ENCODE assay signal across 7 mouse cellular contexts in the genomic region with DNA sequence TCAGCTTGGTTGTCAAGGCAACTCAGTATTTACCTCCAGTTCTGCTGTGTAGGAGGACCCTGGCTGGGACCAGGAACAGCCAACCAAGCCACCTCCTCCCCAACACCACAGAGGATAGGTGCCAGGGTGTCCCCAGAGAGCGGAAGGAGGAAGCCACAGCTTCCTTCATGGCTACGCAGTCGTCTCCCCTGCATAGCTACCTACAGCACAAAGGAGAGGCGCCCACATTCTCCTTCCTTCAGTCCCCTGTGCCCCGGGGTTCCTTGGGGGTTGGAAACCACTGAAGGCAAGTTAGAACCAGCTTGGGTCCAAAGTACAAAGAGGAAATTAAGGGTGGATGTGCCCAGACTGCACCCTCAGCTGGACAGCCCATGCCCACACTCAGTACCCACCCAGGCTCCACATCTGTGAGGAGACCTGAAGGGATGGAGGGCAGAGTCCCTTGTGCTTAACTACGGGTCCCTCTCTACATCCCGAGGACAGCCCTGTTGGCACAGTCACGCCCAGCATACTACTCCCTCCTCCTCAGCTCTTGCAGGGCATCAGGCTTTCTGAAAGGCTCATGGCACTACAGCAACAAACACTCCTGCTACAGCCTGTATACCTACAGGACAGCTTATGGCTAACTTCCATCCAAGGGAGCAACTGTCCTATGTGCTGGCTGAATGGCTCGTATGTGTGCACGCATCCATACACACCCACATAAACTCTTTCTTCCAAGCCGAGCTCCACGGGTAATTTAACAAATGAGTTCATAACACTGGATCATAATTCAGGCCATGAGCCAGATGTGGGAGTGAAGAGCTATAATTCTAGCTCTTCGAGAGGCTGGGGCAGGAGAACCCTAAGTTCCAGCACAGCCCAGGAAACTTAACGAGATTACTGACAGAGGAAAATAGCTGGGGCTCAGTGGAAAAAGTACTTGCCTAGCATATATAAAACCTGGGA. TPM values are rescaled to one million over a fixed set of nuclear protein-coding genes. Genes with fewer than 3 reads are reported as not detected.
DNase-seq lines count a peak whose midpoint lies in the region; ATAC-seq lines count a peak whose summit lies in the region.

No protein-coding gene starts in this region.

- no peaks in the 10 kb centered on the region for H3K36me3 ChIP-seq in embryonic facial prominence, embryonic 12.5 days
- no peaks in the 10 kb centered on the region for H3K36me3 ChIP-seq in heart, embryonic 15.5 days
- peaks cover 68% of the 10 kb centered on the region for H3K36me3 ChIP-seq in megakaryocyte, embryonic 14.5 days (replicated peaks; ENCODE audit: low read length)
- no peaks in the 10 kb centered on the region for H3K36me3 ChIP-seq in stomach, embryonic 14.5 days (ENCODE audit: control insufficient read depth, insufficient read depth, low read length)

- no peak overlapping the region for H3K27ac ChIP-seq in embryonic facial prominence, embryonic 12.5 days
- peak overlapping the region; percentile 61 for H3K27ac ChIP-seq in heart, embryonic 15.5 days
- H3K27ac ChIP-seq in stomach, embryonic 14.5 days (ENCODE audit: low read length), result peak overlapping the region; percentile 34; the same call in 1 of the 2 replicates

- H3K9ac ChIP-seq in embryonic facial prominence, embryonic 12.5 days, result no peak overlapping the region
- H3K9ac ChIP-seq in heart, embryonic 15.5 days, result no peak overlapping the region
- no peak overlapping the region for H3K9ac ChIP-seq in stomach, embryonic 14.5 days (replicated peaks; ENCODE audit: low read depth, low read length)

- WGBS in embryonic facial prominence, embryonic 12.5 days, result 78% methylated on average over 14 of the region's 14 CpGs
- 59% methylated on average over 14 of the region's 14 CpGs for WGBS in heart, embryonic 15.5 days
- 55% methylated on average over 14 of the region's 14 CpGs for WGBS in stomach, embryonic 14.5 days

- H3K9me3 ChIP-seq in embryonic facial prominence, embryonic 12.5 days, result no peaks in the 10 kb centered on the region
- no peaks in the 10 kb centered on the region for H3K9me3 ChIP-seq in heart, embryonic 15.5 days (replicated peaks)
- H3K9me3 ChIP-seq in megakaryocyte, embryonic 14.5 days, result no peaks in the 10 kb centered on the region
- no peaks in the 10 kb centered on the region for H3K9me3 ChIP-seq in stomach, embryonic 14.5 days (ENCODE audit: control insufficient read depth, low read depth, low read length)

- H3K4me1 ChIP-seq in embryonic facial prominence, embryonic 12.5 days, result peaks cover 22% of the 10 kb centered on the region
- H3K4me1 ChIP-seq in heart, embryonic 15.5 days (replicated peaks), result peaks cover 63% of the 10 kb centered on the region
- peaks cover 96% of the 10 kb centered on the region for H3K4me1 ChIP-seq in megakaryocyte, embryonic 14.5 days
- peaks cover 26% of the 10 kb centered on the region for H3K4me1 ChIP-seq in stomach, embryonic 14.5 days (ENCODE audit: control insufficient read depth, insufficient read depth, low read length)

- DNase-seq in spleen, adult 18-20 months, result peak; percentile 55 to 64
- no peak for DNase-seq in spleen, postnatal 14 days (ENCODE audit: low spot score in 2 of 2)
- peak; percentile 77 for DNase-seq in kidney, postnatal 14 days

- H3K27me3 ChIP-seq in embryonic facial prominence, embryonic 12.5 days, result no peaks in the 10 kb centered on the region
- no peaks in the 10 kb centered on the region for H3K27me3 ChIP-seq in heart, embryonic 15.5 days
- H3K27me3 ChIP-seq in megakaryocyte, embryonic 14.5 days (replicated peaks), result no peaks in the 10 kb centered on the region
- H3K27me3 ChIP-seq in stomach, embryonic 14.5 days (ENCODE audit: control insufficient read depth, insufficient read depth, low read length), result no peaks in the 10 kb centered on the region

- peak; percentile 26; the same call in 1 of the 2 replicates for ATAC-seq in embryonic facial prominence, embryonic 12.5 days (ENCODE audit: insufficient number of reproducible peaks, insufficient read depth, low FRiP score, low TSS enrichment)
- no peak for ATAC-seq in heart, embryonic 15.5 days (replicated peaks; ENCODE audit: insufficient number of reproducible peaks, insufficient read depth, low FRiP score, low read depth)
- ATAC-seq in stomach, embryonic 14.5 days (ENCODE audit: insufficient number of reproducible peaks, insufficient read depth, low FRiP score, low read depth), result peak; percentile 66; the same call in 1 of the 2 replicates

- no peak overlapping the region for H3K4me2 ChIP-seq in embryonic facial prominence, embryonic 12.5 days (replicated peaks)
- no peak overlapping the region; the same call in 1 of the 2 replicates for H3K4me2 ChIP-seq in heart, embryonic 15.5 days
- no peak overlapping the region for H3K4me2 ChIP-seq in stomach, embryonic 14.5 days (replicated peaks; ENCODE audit: low read depth, low read length)

- H3K4me3 ChIP-seq in embryonic facial prominence, embryonic 12.5 days, result no peak overlapping the region
- no peak overlapping the region for H3K4me3 ChIP-seq in heart, embryonic 15.5 days
- peak overlapping the region; percentile 83 for H3K4me3 ChIP-seq in megakaryocyte, embryonic 14.5 days (replicated peaks)
- no peak overlapping the region for H3K4me3 ChIP-seq in stomach, embryonic 14.5 days (ENCODE audit: low read depth, low read length)

RNA-seq across cellular contexts. Expression of gene E030018B13Rik, which starts 9.0 kb away (rescaled TPM):
- not detected in 2 replicates for polyA plus RNA-seq in embryonic facial prominence, embryonic 12.5 days (2016; fragmentation: Nextera tagmentation; extraction: Ambion mirVana)
- polyA plus RNA-seq in heart, embryonic 15.5 days (2015; fragmentation: Nextera tagmentation; extraction: Ambion mirVana), result 0.14 and 0.20 TPM in 2 replicates
- polyA plus RNA-seq in megakaryocyte, embryonic 14.5 days (2012; ENCODE audit: insufficient read depth, low replicate concordance), result not detected in 2 replicates
- 0.25 and 0.34 TPM in 2 replicates for polyA plus RNA-seq in stomach, embryonic 14.5 days (2014; fragmentation: Nextera tagmentation; extraction: Ambion mirVana)

RNA-seq across cellular contexts. Expression of gene Klf13, which starts 13.0 kb away (rescaled TPM):
- 21.3 and 21.4 TPM in 2 replicates for polyA plus RNA-seq in embryonic facial prominence, embryonic 12.5 days (2016; fragmentation: Nextera tagmentation; extraction: Ambion mirVana)
- polyA plus RNA-seq in heart, embryonic 15.5 days (2015; fragmentation: Nextera tagmentation; extraction: Ambion mirVana), result 23.4 and 25.6 TPM in 2 replicates
- polyA plus RNA-seq in megakaryocyte, embryonic 14.5 days (2012; ENCODE audit: insufficient read depth, low replicate concordance), result 117 and 140 TPM in 2 replicates
- 35.5 and 38.5 TPM in 2 replicates for polyA plus RNA-seq in stomach, embryonic 14.5 days (2014; fragmentation: Nextera tagmentation; extraction: Ambion mirVana)

Comparison
In these comparisons a context has a peak if more than half of its experiments do, and no peak if none do; other contexts are left out.
1. DNase-seq: peak in spleen, adult 18-20 months (2 of 2) and kidney, postnatal 14 days (single experiment); none in spleen, postnatal 14 days (0 of 2).